Mouse (Mus musculus) cerebellum, adult 11-12 months (tissue): ENCODE results near the gene Gtsf1.

Experiments
- DNase-seq: peaks from one replicate; pipeline ENCODE4 v3.0.0; 2022

Gene Gtsf1

GRCm38 (mm10) chr15:103357817-103358216, 72.5 kb downstream of the Gtsf1 start:
- peak; percentile 11 for DNase-seq

GRCm38 (mm10) chr15:103356130-103356529, 74.1 kb downstream of the Gtsf1 start:
- DNase-seq, result no peak

- no peak for DNase-seq
Observed at GRCm38 (mm10) chr15:103355420-103355819, 74.8 kb downstream of the Gtsf1 start.

- peak; percentile 89 for DNase-seq
Observed at GRCm38 (mm10) chr15:103354690-103355089, 75.6 kb downstream of the Gtsf1 start.

- DNase-seq, result no peak
Observed at GRCm38 (mm10) chr15:103353511-103354256, 76.6 kb downstream of the Gtsf1 start.

GRCm38 (mm10) chr15:103352856-103353255, 77.4 kb downstream of the Gtsf1 start:
- no peak for DNase-seq
